Mouse (Mus musculus) ovary, postnatal 36 days (tissue): ENCODE results near the gene Lca5.

Source experiments
- DNase-seq: peaks from one replicate; pipeline ENCODE4 v3.0.0; 2022; ENCODE audit warnings: low spot score, mixed read lengths

The Lca5 gene

DNA sequence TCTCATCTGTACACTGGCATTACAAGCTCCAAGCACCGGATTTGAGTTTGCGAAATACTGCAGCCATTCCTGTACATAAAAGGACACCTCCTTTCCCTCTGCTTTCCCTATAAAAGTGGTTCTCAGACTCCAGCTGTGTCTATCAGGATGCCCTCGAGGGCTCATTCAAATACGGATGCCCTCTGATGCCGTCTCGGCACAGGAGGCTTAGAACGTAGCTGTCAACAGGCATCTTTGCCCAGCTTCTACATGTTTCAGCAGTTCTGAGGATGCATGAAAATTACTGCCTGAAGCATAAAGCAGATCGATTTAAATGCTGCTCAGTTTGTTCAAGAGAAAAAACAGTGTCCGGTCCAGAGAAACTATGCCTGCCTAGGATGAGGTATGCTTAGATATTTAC is 51.4 kb downstream of the Lca5 start:
- no peak for DNase-seq

- no peak for DNase-seq
Observed at GRCm38 (mm10) chr9:83386264-83386855, 54.6 kb downstream of the Lca5 start.

DNA sequence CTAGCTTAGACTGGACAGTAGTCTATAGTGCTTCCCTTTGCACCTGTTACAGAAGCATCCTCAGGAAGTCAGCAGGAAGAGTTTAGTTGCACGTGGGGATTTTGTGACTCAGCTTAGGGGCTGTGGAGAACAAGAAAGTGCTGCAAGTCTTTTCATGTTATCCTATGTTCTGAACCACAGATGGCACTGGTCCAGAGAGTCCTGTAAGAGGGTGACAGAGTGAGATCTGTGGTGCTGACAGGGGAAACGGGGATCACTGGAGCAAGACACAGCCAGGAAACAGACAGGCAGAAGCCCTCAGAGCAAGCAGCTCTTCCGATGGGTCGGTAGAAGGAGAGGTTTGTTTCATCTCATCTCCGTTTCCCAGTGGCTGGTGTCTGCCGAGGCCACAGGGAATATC is 55.6 kb downstream of the Lca5 start:
- DNase-seq: no peak

GRCm38 (mm10) chr9:83383235-83383634 is 57.7 kb downstream of the Lca5 start:
- DNase-seq: no peak

- no peak for DNase-seq
Observed at GRCm38 (mm10) chr9:83382775-83383174, 58.2 kb downstream of the Lca5 start.

DNA sequence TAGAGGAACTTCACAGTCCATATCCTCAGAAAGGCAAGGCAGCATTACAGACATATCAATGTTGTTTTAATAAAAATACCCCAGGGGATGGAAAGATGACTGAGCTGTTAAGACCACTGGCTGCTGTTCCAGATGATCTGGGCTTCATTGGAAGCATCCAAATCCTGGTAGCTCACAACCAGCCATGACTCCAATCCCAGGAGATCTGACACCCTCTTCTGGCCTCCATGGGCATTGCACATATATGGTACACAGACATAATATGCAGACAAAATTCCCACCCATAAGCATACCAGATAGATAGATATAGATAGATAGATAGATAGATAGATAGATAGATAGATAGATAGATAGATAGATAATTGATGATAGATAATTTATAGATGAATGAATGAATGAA is 59.6 kb downstream of the Lca5 start:
- no peak for DNase-seq

- DNase-seq: no peak
Observed at GRCm38 (mm10) chr9:83379661-83380060, 61.3 kb downstream of the Lca5 start.

DNA sequence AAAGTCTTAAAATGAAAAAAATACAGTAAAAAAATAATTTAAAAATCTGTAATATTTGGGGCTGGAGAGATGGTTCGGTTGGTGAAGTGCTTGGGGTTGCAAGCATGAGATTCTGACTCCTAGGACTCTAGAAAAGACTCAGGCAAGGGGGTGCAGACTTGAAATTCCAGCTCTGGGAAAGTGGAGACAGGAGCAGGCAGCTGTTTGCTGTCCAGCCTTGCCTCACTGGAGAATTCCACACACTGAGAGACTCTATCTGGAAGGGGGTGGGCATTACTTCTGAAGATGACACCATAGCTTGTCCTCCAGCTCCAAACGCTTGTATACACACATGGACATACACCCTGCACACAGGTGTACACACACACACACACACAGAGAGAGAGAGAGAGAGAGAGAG is 63.8 kb downstream of the Lca5 start:
- no peak for DNase-seq

DNA sequence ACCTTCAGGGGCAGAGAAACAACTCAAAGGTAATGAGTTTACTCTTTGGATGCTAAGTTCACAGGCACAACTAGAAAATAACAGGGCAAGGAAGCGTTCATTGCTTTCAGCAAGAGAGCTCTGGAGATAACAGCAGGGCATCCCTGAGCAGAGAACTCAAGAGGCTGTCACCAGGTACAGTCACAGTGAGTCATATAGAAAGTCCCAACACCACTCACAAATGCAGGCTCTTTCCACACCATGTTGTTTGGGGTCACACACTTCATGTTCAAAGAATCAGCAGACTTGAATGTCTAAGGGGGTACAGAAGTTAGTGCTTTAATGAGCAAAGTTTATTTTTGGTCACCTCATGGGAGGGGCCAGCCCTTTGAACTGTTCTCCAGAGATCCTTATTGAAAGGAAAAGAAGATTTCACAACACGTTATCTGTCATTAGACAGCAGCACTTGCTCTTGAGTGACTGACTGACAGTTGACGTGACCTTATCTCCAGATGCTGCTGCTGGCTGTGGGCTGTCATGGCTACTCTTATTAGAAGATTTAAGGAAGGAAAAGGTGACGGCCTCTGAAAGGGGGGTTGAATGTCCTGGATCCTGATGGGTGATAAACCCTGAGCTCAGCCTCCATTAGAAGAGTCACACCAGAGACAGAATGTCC is 65.3 kb downstream of the Lca5 start:
- no peak for DNase-seq

DNA sequence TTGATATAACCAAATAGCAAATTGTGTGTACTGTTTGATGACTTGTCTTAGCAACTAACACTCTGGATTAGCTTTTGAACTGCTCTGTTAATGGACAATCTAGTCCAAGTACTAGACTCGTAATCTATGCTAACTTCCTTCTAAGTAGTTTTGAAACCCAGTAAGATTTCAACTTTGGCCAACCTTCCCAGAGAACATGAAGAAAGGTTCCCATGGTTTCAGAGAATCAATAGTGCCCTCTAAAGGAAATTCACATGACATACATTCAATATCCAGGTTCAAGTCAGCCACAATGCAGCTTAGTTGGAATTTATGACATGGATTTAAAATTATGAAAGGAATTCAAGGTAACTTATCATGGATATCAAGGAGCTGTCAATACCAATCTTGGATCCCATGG is 70.0 kb downstream of the Lca5 start:
- no peak for DNase-seq

DNA sequence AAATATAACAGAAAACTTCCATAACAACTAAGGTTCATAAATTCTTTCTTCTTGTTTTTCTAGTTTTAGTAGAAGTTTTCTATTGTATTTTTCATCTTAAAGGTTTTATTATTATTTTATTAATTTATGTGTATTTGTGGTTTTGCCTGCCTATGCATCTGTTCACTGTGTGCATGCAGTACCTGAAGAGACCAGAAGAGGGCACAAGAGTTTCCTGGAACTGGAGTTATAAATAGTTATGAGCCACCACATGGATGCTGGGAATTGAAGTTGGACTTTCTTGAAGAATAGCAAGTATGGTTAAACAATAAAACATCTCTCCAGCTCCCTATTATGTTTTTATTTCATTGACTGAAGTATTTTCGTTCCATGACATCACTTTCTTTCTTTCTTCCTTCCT is 72.7 kb downstream of the Lca5 start:
- no peak for DNase-seq

- DNase-seq: no peak
Observed at GRCm38 (mm10) chr9:83355802-83356201, 85.1 kb downstream of the Lca5 start.

DNA sequence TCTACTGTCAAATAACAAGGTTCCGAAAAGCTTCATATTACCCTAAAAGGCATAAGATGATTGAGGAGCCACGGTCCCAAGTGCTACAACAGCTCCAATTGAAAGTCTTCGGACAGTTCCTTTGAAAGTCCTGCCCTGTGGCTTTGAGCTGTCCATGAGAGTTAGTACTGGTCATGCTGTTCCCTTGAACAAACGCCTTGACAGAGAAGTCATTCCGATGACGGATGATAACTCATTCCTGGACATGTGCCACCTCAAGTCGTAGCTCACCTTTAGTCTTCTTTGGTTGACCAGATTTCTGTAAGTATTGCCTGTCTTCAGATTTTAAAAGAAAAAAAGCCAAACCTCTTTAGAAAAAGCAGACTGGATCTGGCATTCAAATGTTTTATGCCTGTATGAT is 87.6 kb downstream of the Lca5 start:
- DNase-seq: no peak

DNA sequence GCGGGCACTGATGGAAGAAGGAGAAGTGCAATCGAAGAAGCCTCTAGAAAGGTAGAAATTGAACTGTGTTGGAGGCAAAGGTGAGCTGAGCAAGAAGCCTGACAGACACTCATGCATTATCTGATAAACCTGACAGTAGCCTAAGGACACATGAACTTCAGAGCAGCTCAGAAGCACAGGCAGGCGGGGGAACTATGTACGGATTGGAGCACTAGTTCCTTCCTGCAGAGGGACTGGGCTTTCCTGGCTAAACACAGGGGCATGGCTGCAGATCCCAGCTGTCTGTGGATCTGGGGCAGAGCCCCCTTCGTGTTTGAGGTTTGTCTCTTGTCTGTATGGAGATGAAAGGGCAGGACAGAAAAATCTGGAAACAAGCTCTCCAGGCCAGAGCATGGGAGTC is 89.8 kb downstream of the Lca5 start:
- DNase-seq: no peak

- peak; percentile 37 for DNase-seq
Observed at GRCm38 (mm10) chr9:83350613-83351012, 90.3 kb downstream of the Lca5 start.

DNA sequence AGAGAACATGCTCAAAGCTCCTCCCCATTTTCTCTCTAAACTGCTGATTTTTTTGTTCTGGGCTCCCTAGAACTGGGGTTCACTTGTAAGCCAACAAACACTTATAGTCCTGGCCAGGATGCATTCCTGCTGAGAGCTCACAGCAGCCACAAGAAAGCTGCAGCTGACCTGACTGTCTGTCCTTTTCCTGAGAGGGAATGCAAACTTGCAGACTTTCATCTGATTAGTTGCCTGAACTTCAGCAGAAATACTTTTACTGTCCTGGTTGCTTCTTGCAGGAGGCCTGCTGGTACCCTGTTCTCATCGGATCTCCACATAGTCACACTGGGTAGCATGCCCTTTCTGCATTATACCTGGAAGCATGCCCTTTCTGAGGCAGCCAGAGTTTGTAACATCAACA is 91.0 kb downstream of the Lca5 start:
- DNase-seq: no peak

DNA sequence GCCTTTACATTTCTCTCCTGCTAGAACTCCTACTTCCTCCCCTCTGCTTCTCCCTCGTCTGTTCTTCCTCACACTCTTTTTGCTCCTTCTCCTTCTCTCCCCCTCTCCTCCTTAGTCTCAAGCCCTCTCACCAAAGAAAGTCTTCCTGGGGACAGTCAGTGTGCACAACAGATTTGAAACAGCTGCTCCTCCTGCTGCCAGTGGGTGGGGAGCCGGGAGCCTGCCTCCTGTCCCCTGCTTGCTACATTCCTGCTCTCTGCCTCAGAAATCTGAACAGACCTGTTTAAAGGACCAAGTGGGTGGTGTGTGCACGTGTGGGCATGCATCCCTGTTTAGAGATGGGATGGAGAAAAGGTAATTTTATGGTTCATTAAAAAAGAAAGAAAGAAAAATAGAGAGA is 91.4 kb downstream of the Lca5 start:
- no peak for DNase-seq

GRCm38 (mm10) chr9:83347521-83347920 is 93.4 kb downstream of the Lca5 start:
- no peak for DNase-seq

DNA sequence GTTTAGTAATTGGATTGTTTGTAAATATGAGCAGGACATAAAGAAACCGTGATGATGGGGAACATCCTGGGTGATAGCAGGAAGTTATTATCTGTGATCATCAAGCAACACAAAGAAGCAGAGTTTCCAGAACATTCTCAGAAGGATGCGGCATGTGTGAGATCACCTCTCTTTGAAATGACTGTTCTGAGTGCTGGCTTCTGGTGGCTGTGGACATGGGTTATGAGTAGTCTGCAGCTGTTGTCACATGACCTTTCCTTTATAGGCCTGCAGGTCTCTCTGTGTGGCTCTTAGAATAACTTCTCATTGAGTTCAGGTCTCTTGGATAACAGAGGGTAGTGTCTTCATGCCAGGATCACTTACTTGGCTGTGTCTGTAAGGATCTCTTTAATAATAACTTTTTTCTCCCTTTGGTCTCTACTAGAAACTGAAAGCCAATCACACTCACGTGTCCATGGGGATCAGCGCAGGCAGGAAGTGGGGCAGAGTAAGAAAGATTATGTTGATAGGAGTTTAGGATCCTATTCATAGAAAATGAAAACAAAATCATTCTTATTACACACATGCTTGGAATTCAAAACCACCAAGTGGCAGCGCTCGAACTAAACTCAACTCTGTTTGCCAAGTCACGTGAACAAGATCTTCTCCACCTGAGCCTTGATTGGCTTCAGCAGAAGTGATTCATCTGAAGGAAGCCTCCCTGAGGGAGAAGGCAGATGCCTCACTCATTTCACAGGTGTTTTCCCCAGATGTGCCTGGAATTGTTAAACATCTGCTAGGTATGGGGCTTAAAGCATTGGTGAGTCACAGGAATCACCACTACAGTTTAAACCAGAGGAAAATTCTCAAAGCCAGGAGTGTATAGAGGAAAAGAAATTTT is 98.2 kb downstream of the Lca5 start:
- no peak for DNase-seq
